Mouse (Mus musculus): ENCODE measurements around the gene Fkbpl. TPM values are rescaled to one million over a fixed set of nuclear protein-coding genes. Genes with fewer than 3 reads are reported as not detected.

The Fkbpl gene
- polyA plus RNA-seq, 1 experiment from 2014 or later: 8.8 TPM

DNA sequence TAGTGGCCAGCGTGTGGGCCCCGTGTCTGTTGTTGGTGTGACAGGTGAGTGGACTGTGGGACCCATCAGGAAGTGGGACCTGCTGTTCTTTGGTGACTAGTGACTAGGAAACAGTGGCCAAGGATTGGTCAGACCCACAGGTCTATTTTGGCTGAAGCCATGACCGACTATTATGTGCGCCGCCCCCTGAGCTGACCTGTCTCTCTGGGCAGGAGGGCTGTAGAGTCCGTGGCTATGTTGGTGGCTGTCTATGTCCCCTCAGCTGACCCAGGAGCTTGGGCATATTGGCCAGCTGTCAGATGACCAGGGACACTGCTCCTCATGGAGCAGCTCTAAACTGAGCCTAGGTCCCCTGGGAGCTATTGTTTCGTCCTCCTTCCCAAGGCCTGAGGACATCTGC, 44.3 kb downstream of the Fkbpl start:
- no peak for ATAC-seq
- no peak overlapping the region for H3K27ac ChIP-seq (ENCODE audit: low read depth, low read length)

DNA sequence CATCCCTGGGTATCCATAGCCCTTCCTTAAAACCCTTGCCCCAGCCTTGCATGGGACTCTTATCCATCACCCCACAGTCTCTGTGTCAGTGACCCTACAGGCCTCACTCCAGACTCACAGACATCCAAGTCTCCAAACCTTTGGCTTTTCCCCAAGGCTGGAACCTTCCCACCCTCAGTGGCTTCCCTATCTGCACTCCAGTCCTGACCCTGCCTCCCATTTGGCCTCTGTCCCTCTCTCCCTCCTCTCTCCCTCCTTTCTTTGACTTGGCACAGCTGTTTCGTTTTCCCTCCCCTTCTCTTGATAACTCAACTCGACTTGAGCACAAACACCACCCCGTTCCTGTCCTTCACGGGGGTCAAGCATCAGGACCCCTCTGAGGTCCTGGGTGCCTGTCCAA, 45.9 kb downstream of the Fkbpl start:
- no peak overlapping the region for H3K4me3 ChIP-seq (ENCODE audit: low read depth, low read length)
- H3K27ac ChIP-seq (ENCODE audit: low read depth, low read length): no peak overlapping the region
- H3K4me1 ChIP-seq (replicated peaks; ENCODE audit: control insufficient read depth, insufficient read depth, low read length): no peaks in the 10 kb centered on the region
- H3K4me2 ChIP-seq (replicated peaks; ENCODE audit: low read depth): no peak overlapping the region
- H3K27me3 ChIP-seq (replicated peaks; ENCODE audit: control insufficient read depth, insufficient read depth, low read length): no peaks in the 10 kb centered on the region
- TF ChIP-seq CTCF (IDR thresholded peaks at IDR 0.05; ENCODE audit: low read depth): no peak
- H3K9me3 ChIP-seq (ENCODE audit: control insufficient read depth): no peaks in the 10 kb centered on the region
- H3K9ac ChIP-seq (ENCODE audit: low read depth, low read length): no peak overlapping the region
- no peak for ATAC-seq
- peaks cover 5% of the 10 kb centered on the region; the same call in 1 of the 2 replicates for H3K36me3 ChIP-seq (ENCODE audit: control insufficient read depth, insufficient read depth)
- 54% methylated on average over 4 of the region's 4 CpGs for WGBS

More for the DNA sequence above, 44.3 kb downstream of the Fkbpl start:
- Histone ChIP-seq H3K4me2 (replicated peaks; ENCODE audit: low read depth) (no peak overlapping the region), H3K4me1 (replicated peaks; ENCODE audit: control insufficient read depth, insufficient read depth, low read length) (no peaks in the 10 kb centered on the region), H3K9me3 (ENCODE audit: control insufficient read depth) (no peaks in the 10 kb centered on the region), H3K27me3 (replicated peaks; ENCODE audit: control insufficient read depth, insufficient read depth, low read length) (no peaks in the 10 kb centered on the region), H3K36me3 (ENCODE audit: control insufficient read depth, insufficient read depth) (0 out of 2 replicates have a peak, but pooled peaks cover under 1% of the 10 kb centered on the region), H3K9ac (ENCODE audit: low read depth, low read length) (no peak overlapping the region), H3K4me3 (ENCODE audit: low read depth, low read length) (no peak overlapping the region)
- 87% methylated on average over 7 of the region's 7 CpGs for WGBS
- TF ChIP-seq CTCF (IDR thresholded peaks at IDR 0.05; ENCODE audit: low read depth): no peak

DNA sequence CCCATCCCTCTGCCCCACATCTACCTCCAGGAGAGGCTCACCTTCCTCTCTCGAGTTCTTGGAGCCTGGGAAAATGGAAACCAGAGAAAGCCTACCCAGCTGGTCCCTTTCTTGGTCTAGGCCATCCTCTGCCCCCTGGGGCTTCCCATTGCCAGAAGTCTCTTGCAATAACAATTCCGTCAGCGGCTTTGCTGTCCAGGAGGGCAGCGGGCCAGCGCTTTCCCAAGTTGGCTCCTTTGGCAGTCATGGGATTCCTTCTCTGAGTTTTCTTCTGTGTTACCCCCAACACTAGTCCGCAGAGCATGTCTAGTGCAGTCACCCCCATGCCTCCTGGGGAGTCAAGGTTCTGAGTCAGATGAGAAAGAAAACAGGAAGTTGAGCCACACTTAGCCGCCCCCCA, 48.3 kb downstream of the Fkbpl start:
- Histone ChIP-seq H3K4me1 (replicated peaks; ENCODE audit: control insufficient read depth, insufficient read depth, low read length) (no peaks in the 10 kb centered on the region), H3K4me2 (replicated peaks; ENCODE audit: low read depth) (no peak overlapping the region), H3K36me3 (ENCODE audit: control insufficient read depth, insufficient read depth) (peaks cover 5% of the 10 kb centered on the region; the same call in 1 of the 2 replicates), H3K9me3 (ENCODE audit: control insufficient read depth) (no peaks in the 10 kb centered on the region), H3K27ac (ENCODE audit: low read depth, low read length) (no peak overlapping the region), H3K9ac (ENCODE audit: low read depth, low read length) (no peak overlapping the region), H3K27me3 (replicated peaks; ENCODE audit: control insufficient read depth, insufficient read depth, low read length) (no peaks in the 10 kb centered on the region), H3K4me3 (ENCODE audit: low read depth, low read length) (no peak overlapping the region)
- WGBS: 81% methylated on average over 7 of the region's 7 CpGs
- TF ChIP-seq CTCF (IDR thresholded peaks at IDR 0.05; ENCODE audit: low read depth): no peak
- no peak for ATAC-seq

Other genes with a start within 250 kb of the Fkbpl start
- 1.6 and 1.7 TPM in 2 replicates for gene BC051142, start 245.9 kb upstream of the Fkbpl start, polyA plus RNA-seq (2015; fragmentation: Nextera tagmentation; extraction: Ambion mirVana)
- gene Btnl4, start 167.4 kb upstream of the Fkbpl start, polyA plus RNA-seq (2015; fragmentation: Nextera tagmentation; extraction: Ambion mirVana): 20.2 and 25.1 TPM in 2 replicates
- gene Btnl6, start 127.4 kb upstream of the Fkbpl start, polyA plus RNA-seq (2015; fragmentation: Nextera tagmentation; extraction: Ambion mirVana): 85.8 and 97.6 TPM in 2 replicates
- 1.4 and 3.2 TPM in 2 replicates for gene Notch4, start 80.5 kb upstream of the Fkbpl start, polyA plus RNA-seq (2015; fragmentation: Nextera tagmentation; extraction: Ambion mirVana)
- 8.6 and 10.6 TPM in 2 replicates for gene Gpsm3, start 55.0 kb upstream of the Fkbpl start, polyA plus RNA-seq (2015; fragmentation: Nextera tagmentation; extraction: Ambion mirVana)
- gene Pbx2, start 53.5 kb upstream of the Fkbpl start, polyA plus RNA-seq (2015; fragmentation: Nextera tagmentation; extraction: Ambion mirVana): 6.1 and 6.5 TPM in 2 replicates
- gene Ager, start 46.9 kb upstream of the Fkbpl start, polyA plus RNA-seq (2015; fragmentation: Nextera tagmentation; extraction: Ambion mirVana): 1.3 and 1.5 TPM in 2 replicates
- gene Rnf5, start 41.1 kb upstream of the Fkbpl start, polyA plus RNA-seq (2015; fragmentation: Nextera tagmentation; extraction: Ambion mirVana): 123 and 135 TPM in 2 replicates
- 53.2 and 55.6 TPM in 2 replicates for gene Agpat1, start 40.5 kb upstream of the Fkbpl start, polyA plus RNA-seq (2015; fragmentation: Nextera tagmentation; extraction: Ambion mirVana)
- 2.5 and 2.7 TPM in 2 replicates for gene Egfl8, start 28.8 kb upstream of the Fkbpl start, polyA plus RNA-seq (2015; fragmentation: Nextera tagmentation; extraction: Ambion mirVana)
- gene Ppt2, start 16.3 kb upstream of the Fkbpl start, polyA plus RNA-seq (2015; fragmentation: Nextera tagmentation; extraction: Ambion mirVana): 17.2 and 18.0 TPM in 2 replicates
- 0.27 and 0.47 TPM in 2 replicates for gene Prrt1, start 15.2 kb upstream of the Fkbpl start, polyA plus RNA-seq (2015; fragmentation: Nextera tagmentation; extraction: Ambion mirVana)
- gene Atf6b, start 2.4 kb downstream of the Fkbpl start, polyA plus RNA-seq (2015; fragmentation: Nextera tagmentation; extraction: Ambion mirVana): 22.9 and 23.1 TPM in 2 replicates
- gene Tnxb, start 25.8 kb downstream of the Fkbpl start, polyA plus RNA-seq (2015; fragmentation: Nextera tagmentation; extraction: Ambion mirVana): 1.4 and 1.9 TPM in 2 replicates
- 1.2 and 1.6 TPM in 2 replicates for gene C4b, start 99.1 kb downstream of the Fkbpl start, polyA plus RNA-seq (2015; fragmentation: Nextera tagmentation; extraction: Ambion mirVana)
- gene Cyp21a1, start 159.8 kb downstream of the Fkbpl start, polyA plus RNA-seq (2015; fragmentation: Nextera tagmentation; extraction: Ambion mirVana): 0.18 and 0.25 TPM in 2 replicates
- gene Stk19, start 192.2 kb downstream of the Fkbpl start, polyA plus RNA-seq (2015; fragmentation: Nextera tagmentation; extraction: Ambion mirVana): 29.1 and 34.0 TPM in 2 replicates
- 42.5 and 44.2 TPM in 2 replicates for gene Dxo, start 192.3 kb downstream of the Fkbpl start, polyA plus RNA-seq (2015; fragmentation: Nextera tagmentation; extraction: Ambion mirVana)
- 18.3 and 20.8 TPM in 2 replicates for gene Skiv2l, start 205.4 kb downstream of the Fkbpl start, polyA plus RNA-seq (2015; fragmentation: Nextera tagmentation; extraction: Ambion mirVana)
- 55.7 and 57.8 TPM in 2 replicates for gene Nelfe, start 205.6 kb downstream of the Fkbpl start, polyA plus RNA-seq (2015; fragmentation: Nextera tagmentation; extraction: Ambion mirVana)
- gene Cfb, start 217.8 kb downstream of the Fkbpl start, polyA plus RNA-seq (2015; fragmentation: Nextera tagmentation; extraction: Ambion mirVana): 84.8 and 94.9 TPM in 2 replicates
- gene Zbtb12, start 234.7 kb downstream of the Fkbpl start, polyA plus RNA-seq (2015; fragmentation: Nextera tagmentation; extraction: Ambion mirVana): 0.74 and 1.1 TPM in 2 replicates
- gene Gm20547, start 237.3 kb downstream of the Fkbpl start, polyA plus RNA-seq (2015; fragmentation: Nextera tagmentation; extraction: Ambion mirVana): not detected in 2 replicates